Mouse (Mus musculus): ENCODE data around the gene Ttc3. TPM values are rescaled to one million over a fixed set of nuclear protein-coding genes. Genes with fewer than 3 reads are reported as not detected.
"Not testable (repeated sequence)": the region's sequence is repeated elsewhere in the genome, so short reads cannot be mapped to it uniquely, and the experiment has no call there.

The Ttc3 gene
- polyA plus RNA-seq, 1 experiment from 2014 or later = 43.7 TPM

GRCm38 (mm10) chr16:94449632-94450031 lies 79.2 kb downstream of the Ttc3 start:
- H3K4me1 ChIP-seq = peaks cover 3% of the 10 kb centered on the region; the same call in 1 of the 2 replicates
- H3K4me2 ChIP-seq = no peak overlapping the region
- H3K9me3 ChIP-seq (replicated peaks) = no peaks in the 10 kb centered on the region
- 88% methylated on average over 7 of the region's 7 CpGs for WGBS (ENCODE audit: insufficient replicate concordance)
- no peak overlapping the region for H3K9ac ChIP-seq
- peaks cover 79% of the 10 kb centered on the region for H3K36me3 ChIP-seq
- H3K27ac ChIP-seq = no peak overlapping the region
- H3K4me3 ChIP-seq = no peak overlapping the region
- H3K27me3 ChIP-seq (replicated peaks) = no peaks in the 10 kb centered on the region
- no peak for ATAC-seq

GRCm38 (mm10) chr16:94451545-94452488 lies 81.4 kb downstream of the Ttc3 start:
- WGBS (ENCODE audit: insufficient replicate concordance) = 81% methylated on average over 11 of the region's 11 CpGs
- H3K9ac ChIP-seq = no peak overlapping the region
- H3K4me3 ChIP-seq = no peak overlapping the region
- no peak overlapping the region for H3K27ac ChIP-seq
- no peaks in the 10 kb centered on the region for H3K9me3 ChIP-seq (replicated peaks)
- 0 out of 2 replicates have a peak, but pooled peaks have one; percentile 37 for ATAC-seq
- no peaks in the 10 kb centered on the region for H3K27me3 ChIP-seq (replicated peaks)
- H3K4me2 ChIP-seq = no peak overlapping the region
- peaks cover 3% of the 10 kb centered on the region; the same call in 1 of the 2 replicates for H3K4me1 ChIP-seq
- H3K36me3 ChIP-seq = peaks cover 86% of the 10 kb centered on the region

GRCm38 (mm10) chr16:94452768-94453167 lies 82.3 kb downstream of the Ttc3 start:
- peaks cover 87% of the 10 kb centered on the region for H3K36me3 ChIP-seq
- H3K9me3 ChIP-seq (replicated peaks) = no peaks in the 10 kb centered on the region
- peaks cover 3% of the 10 kb centered on the region; the same call in 1 of the 2 replicates for H3K4me1 ChIP-seq
- 84% methylated on average over 4 of the region's 4 CpGs for WGBS (ENCODE audit: insufficient replicate concordance)
- no peak overlapping the region for H3K9ac ChIP-seq
- H3K27me3 ChIP-seq (replicated peaks) = no peaks in the 10 kb centered on the region
- no peak for ATAC-seq
- no peak overlapping the region for H3K4me2 ChIP-seq
- H3K4me3 ChIP-seq = no peak overlapping the region
- no peak overlapping the region for H3K27ac ChIP-seq

- 77% methylated on average over 4 of the region's 4 CpGs for WGBS (ENCODE audit: insufficient replicate concordance)
- H3K9ac ChIP-seq = no peak overlapping the region
- no peak overlapping the region for H3K27ac ChIP-seq
- H3K27me3 ChIP-seq (replicated peaks) = no peaks in the 10 kb centered on the region
- peaks cover 89% of the 10 kb centered on the region for H3K36me3 ChIP-seq
- ATAC-seq = no peak
- H3K4me3 ChIP-seq = no peak overlapping the region
- H3K4me1 ChIP-seq = peaks cover 3% of the 10 kb centered on the region; the same call in 1 of the 2 replicates
- H3K4me2 ChIP-seq = no peak overlapping the region
- H3K9me3 ChIP-seq (replicated peaks) = no peaks in the 10 kb centered on the region
Observed at GRCm38 (mm10) chr16:94454146-94454545, 83.7 kb downstream of the Ttc3 start.

GRCm38 (mm10) chr16:94464067-94464466 lies 93.6 kb downstream of the Ttc3 start:
- Histone ChIP-seq H3K27me3 (replicated peaks) (no peaks in the 10 kb centered on the region), H3K4me1 (no peaks in the 10 kb centered on the region), H3K4me3 (no peak overlapping the region), H3K9me3 (replicated peaks) (no peaks in the 10 kb centered on the region), H3K9ac (no peak overlapping the region), H3K27ac (no peak overlapping the region), H3K4me2 (no peak overlapping the region), H3K36me3 (peaks cover 90% of the 10 kb centered on the region)
- 73% methylated on average over 3 of the region's 3 CpGs for WGBS (ENCODE audit: insufficient replicate concordance)
- ATAC-seq = no peak

GRCm38 (mm10) chr16:94465900-94466299 lies 95.5 kb downstream of the Ttc3 start:
- WGBS (ENCODE audit: insufficient replicate concordance) = 77% methylated on average over 4 of the region's 4 CpGs
- no peak overlapping the region for H3K4me3 ChIP-seq
- no peaks in the 10 kb centered on the region for H3K4me1 ChIP-seq
- peaks cover 89% of the 10 kb centered on the region for H3K36me3 ChIP-seq
- no peak overlapping the region for H3K27ac ChIP-seq
- H3K27me3 ChIP-seq (replicated peaks) = no peaks in the 10 kb centered on the region
- no peak overlapping the region for H3K4me2 ChIP-seq
- H3K9ac ChIP-seq = no peak overlapping the region
- ATAC-seq = no peak
- H3K9me3 ChIP-seq (replicated peaks) = no peaks in the 10 kb centered on the region

GRCm38 (mm10) chr16:94466317-94466716 lies 95.9 kb downstream of the Ttc3 start:
- 75% methylated on average over 7 of the region's 7 CpGs for WGBS (ENCODE audit: insufficient replicate concordance)
- H3K36me3 ChIP-seq = peaks cover 85% of the 10 kb centered on the region
- not testable (repeated sequence) for H3K27ac ChIP-seq; H3K4me2 ChIP-seq; ATAC-seq; H3K4me3 ChIP-seq; H3K4me1 ChIP-seq; H3K9ac ChIP-seq; H3K9me3 ChIP-seq (replicated peaks); H3K27me3 ChIP-seq (replicated peaks)

GRCm38 (mm10) chr16:94467337-94468055 lies 97.1 kb downstream of the Ttc3 start:
- Histone ChIP-seq H3K9ac (no peak overlapping the region), H3K36me3 (peaks cover 73% of the 10 kb centered on the region), H3K4me3 (no peak overlapping the region), H3K27ac (no peak overlapping the region), H3K27me3 (replicated peaks) (no peaks in the 10 kb centered on the region), H3K9me3 (replicated peaks) (no peaks in the 10 kb centered on the region), H3K4me1 (no peaks in the 10 kb centered on the region), H3K4me2 (no peak overlapping the region)
- ATAC-seq = no peak
- WGBS (ENCODE audit: insufficient replicate concordance) = 81% methylated on average over 11 of the region's 11 CpGs

- Histone ChIP-seq H3K9ac (no peak overlapping the region), H3K4me2 (no peak overlapping the region), H3K27ac (no peak overlapping the region), H3K36me3 (peaks cover 64% of the 10 kb centered on the region), H3K9me3 (replicated peaks) (no peaks in the 10 kb centered on the region), H3K4me3 (no peak overlapping the region), H3K4me1 (no peaks in the 10 kb centered on the region), H3K27me3 (replicated peaks) (no peaks in the 10 kb centered on the region)
- WGBS (ENCODE audit: insufficient replicate concordance) = 86% methylated on average over 2 of the region's 2 CpGs
- no peak for ATAC-seq
Observed at GRCm38 (mm10) chr16:94468391-94468790, 98.0 kb downstream of the Ttc3 start.

- H3K9me3 ChIP-seq (replicated peaks) = no peaks in the 10 kb centered on the region
- no peak overlapping the region for H3K4me2 ChIP-seq
- ATAC-seq = no peak
- 76% methylated on average over 8 of the region's 8 CpGs for WGBS (ENCODE audit: insufficient replicate concordance)
- H3K4me3 ChIP-seq = no peak overlapping the region
- H3K9ac ChIP-seq = no peak overlapping the region
- no peak overlapping the region for H3K27ac ChIP-seq
- no peaks in the 10 kb centered on the region for H3K4me1 ChIP-seq
- H3K27me3 ChIP-seq (replicated peaks) = no peaks in the 10 kb centered on the region
- peaks cover 32% of the 10 kb centered on the region for H3K36me3 ChIP-seq
Observed at GRCm38 (mm10) chr16:94472515-94472951, 102.1 kb downstream of the Ttc3 start.

- 81% methylated on average over 11 of the region's 11 CpGs for WGBS (ENCODE audit: insufficient replicate concordance)
- Histone ChIP-seq H3K4me3 (no peak overlapping the region), H3K4me2 (no peak overlapping the region), H3K36me3 (peaks cover 24% of the 10 kb centered on the region), H3K27me3 (replicated peaks) (no peaks in the 10 kb centered on the region), H3K4me1 (no peaks in the 10 kb centered on the region), H3K9ac (no peak overlapping the region), H3K9me3 (replicated peaks) (no peaks in the 10 kb centered on the region), H3K27ac (no peak overlapping the region)
- no peak for ATAC-seq
Observed at GRCm38 (mm10) chr16:94473086-94473822, 102.8 kb downstream of the Ttc3 start.

Data from liver, embryonic 12.5 days (tissue).